Mouse (Mus musculus): ENCODE measurements around the gene Sult6b1. TPM values are rescaled to one million over a fixed set of nuclear protein-coding genes. Genes with fewer than 3 reads are reported as not detected.
A peak's percentile ranks its signal among the peaks of the same experiment; 100 is the strongest.

Gene Sult6b1
- polyA plus RNA-seq (2014; fragmentation: Nextera tagmentation; extraction: Ambion mirVana): 0.15 and 0.20 TPM in 2 replicates

DNA sequence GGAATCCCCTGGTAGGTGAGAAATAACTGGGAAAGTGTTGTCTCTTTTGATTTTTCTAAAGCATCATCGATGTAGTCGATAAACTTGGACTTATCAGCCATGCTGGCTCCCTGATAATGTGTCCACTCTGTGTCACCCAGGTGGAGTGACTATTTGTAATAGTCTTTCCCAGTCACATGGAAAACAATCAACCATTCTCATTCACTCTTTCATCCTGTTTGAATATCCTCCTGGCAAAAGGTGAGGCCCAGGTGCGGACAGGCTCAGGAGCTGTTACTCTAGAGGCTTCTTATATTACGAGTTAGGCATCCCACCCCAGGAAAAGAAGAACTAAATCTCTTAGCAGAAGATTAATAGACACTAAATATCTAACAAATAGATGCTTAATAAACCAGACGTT, at the start of gene Sult6b1:
Sult6b1 (minus strand) TSS at position 101 of the 400 bp plus-strand sequence.
- WGBS: 87% methylated on average over 5 of the region's 5 CpGs
- H3K27me3 ChIP-seq (replicated peaks; ENCODE audit: control insufficient read depth, insufficient read depth, low read length): no peaks in the 10 kb centered on the region
- H3K4me3 ChIP-seq (ENCODE audit: low read depth, low read length): no peak within 1 kb of the TSS
- no peak for ATAC-seq
- H3K9ac ChIP-seq (ENCODE audit: low read length): no peak within 1 kb of the TSS
- no peaks in the 10 kb centered on the region for H3K36me3 ChIP-seq (ENCODE audit: control insufficient read depth, insufficient read depth, low read length)
- H3K27ac ChIP-seq (ENCODE audit: low read depth, low read length): no peak within 1 kb of the TSS
- DNase-seq (ENCODE audit: low spot score): no peak
- no peaks in the 10 kb centered on the region for H3K4me1 ChIP-seq (ENCODE audit: control insufficient read depth, insufficient read depth, low read length)
- H3K4me2 ChIP-seq (ENCODE audit: low read length): no peak within 1 kb of the TSS
- H3K9me3 ChIP-seq (replicated peaks; ENCODE audit: control insufficient read depth, low read length): no peaks in the 10 kb centered on the region

DNA sequence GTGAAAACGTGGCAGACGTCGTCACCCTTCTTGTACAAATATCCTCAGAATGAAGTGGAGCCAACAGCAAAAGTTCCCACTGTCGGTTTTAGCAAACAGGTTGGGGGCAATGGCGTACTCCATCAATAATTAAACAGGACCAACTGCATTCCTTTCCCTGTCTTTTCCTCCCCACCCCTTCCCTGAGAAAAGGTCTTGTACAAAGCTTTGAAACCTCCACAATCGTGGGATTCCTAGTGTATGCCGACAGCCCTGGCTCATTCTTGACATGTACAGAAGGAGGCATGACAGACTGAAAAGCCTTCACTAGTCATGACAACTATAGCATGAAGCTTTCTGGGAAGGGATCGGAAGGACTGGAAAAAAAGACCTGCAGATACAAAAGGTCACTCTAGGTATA, 46.4 kb upstream of the Sult6b1 start:
- H3K36me3 ChIP-seq (ENCODE audit: control insufficient read depth, insufficient read depth, low read length): peaks cover 75% of the 10 kb centered on the region
- no peak overlapping the region for H3K4me3 ChIP-seq (ENCODE audit: low read depth, low read length)
- H3K9ac ChIP-seq (ENCODE audit: low read length): no peak overlapping the region
- H3K4me1 ChIP-seq (ENCODE audit: control insufficient read depth, insufficient read depth, low read length): no peaks in the 10 kb centered on the region
- H3K27me3 ChIP-seq (replicated peaks; ENCODE audit: control insufficient read depth, insufficient read depth, low read length): no peaks in the 10 kb centered on the region
- no peak for DNase-seq (ENCODE audit: low spot score)
- H3K27ac ChIP-seq (ENCODE audit: low read depth, low read length): no peak overlapping the region
- no peak for ATAC-seq
- no peak overlapping the region for H3K4me2 ChIP-seq (ENCODE audit: low read length)
- 92% methylated on average over 8 of the region's 8 CpGs for WGBS
- H3K9me3 ChIP-seq (replicated peaks; ENCODE audit: control insufficient read depth, low read length): no peaks in the 10 kb centered on the region

DNA sequence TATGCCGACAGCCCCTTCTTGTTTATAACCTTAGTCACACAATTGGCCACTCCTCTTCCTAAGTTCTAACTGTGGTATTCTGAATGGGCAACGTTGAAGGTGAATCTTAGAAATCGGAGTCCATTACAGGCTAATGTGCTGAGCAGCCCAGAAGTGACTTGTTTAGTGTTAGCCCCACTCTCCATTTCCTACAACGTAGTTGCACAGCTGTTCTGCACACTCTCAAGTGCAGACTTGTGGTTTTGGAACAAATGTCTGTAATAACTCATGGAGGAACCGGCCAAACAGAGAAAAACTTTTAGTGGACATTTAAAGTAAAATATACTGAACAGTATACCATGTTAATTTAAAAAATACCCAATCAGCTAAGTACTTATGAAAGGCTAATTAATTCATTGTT, 45.3 kb upstream of the Sult6b1 start:
- no peak overlapping the region for H3K27ac ChIP-seq (ENCODE audit: low read depth, low read length)
- no peak overlapping the region for H3K4me2 ChIP-seq (ENCODE audit: low read length)
- 92% methylated on average over 5 of the region's 5 CpGs for WGBS
- no peak overlapping the region for H3K9ac ChIP-seq (ENCODE audit: low read length)
- H3K27me3 ChIP-seq (replicated peaks; ENCODE audit: control insufficient read depth, insufficient read depth, low read length): no peaks in the 10 kb centered on the region
- peaks cover 77% of the 10 kb centered on the region for H3K36me3 ChIP-seq (ENCODE audit: control insufficient read depth, insufficient read depth, low read length)
- DNase-seq (ENCODE audit: low spot score) (no peak), ATAC-seq (no peak)
- H3K4me1 ChIP-seq (ENCODE audit: control insufficient read depth, insufficient read depth, low read length): no peaks in the 10 kb centered on the region
- H3K4me3 ChIP-seq (ENCODE audit: low read depth, low read length): no peak overlapping the region
- H3K9me3 ChIP-seq (replicated peaks; ENCODE audit: control insufficient read depth, low read length): no peaks in the 10 kb centered on the region

DNA sequence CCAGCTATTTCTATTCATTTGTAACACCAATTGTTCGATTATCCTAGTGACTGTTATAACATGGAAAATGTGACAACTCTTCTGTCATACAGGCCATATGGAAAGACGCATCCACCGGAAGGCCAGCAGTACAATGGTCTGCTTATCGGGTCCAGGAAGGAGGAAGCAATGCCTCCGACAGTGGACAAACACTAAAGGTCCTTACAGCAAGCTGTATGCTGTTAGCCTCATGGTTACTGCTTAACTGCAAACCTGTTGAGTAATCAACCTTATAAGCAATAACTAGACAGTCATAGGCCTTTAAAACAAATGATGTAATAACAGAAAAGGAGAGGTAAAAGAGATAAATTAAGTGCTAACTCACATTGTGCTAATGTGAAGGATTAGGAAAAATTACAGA, 44.4 kb upstream of the Sult6b1 start:
- ATAC-seq (no peak), DNase-seq (ENCODE audit: low spot score) (no peak)
- Histone ChIP-seq H3K4me2 (ENCODE audit: low read length) (no peak overlapping the region), H3K4me3 (ENCODE audit: low read depth, low read length) (no peak overlapping the region), H3K9me3 (replicated peaks; ENCODE audit: control insufficient read depth, low read length) (no peaks in the 10 kb centered on the region), H3K9ac (ENCODE audit: low read length) (no peak overlapping the region), H3K4me1 (ENCODE audit: control insufficient read depth, insufficient read depth, low read length) (no peaks in the 10 kb centered on the region), H3K36me3 (ENCODE audit: control insufficient read depth, insufficient read depth, low read length) (peaks cover 79% of the 10 kb centered on the region), H3K27me3 (replicated peaks; ENCODE audit: control insufficient read depth, insufficient read depth, low read length) (no peaks in the 10 kb centered on the region), H3K27ac (ENCODE audit: low read depth, low read length) (no peak overlapping the region)
- 94% methylated on average over 5 of the region's 5 CpGs for WGBS

DNA sequence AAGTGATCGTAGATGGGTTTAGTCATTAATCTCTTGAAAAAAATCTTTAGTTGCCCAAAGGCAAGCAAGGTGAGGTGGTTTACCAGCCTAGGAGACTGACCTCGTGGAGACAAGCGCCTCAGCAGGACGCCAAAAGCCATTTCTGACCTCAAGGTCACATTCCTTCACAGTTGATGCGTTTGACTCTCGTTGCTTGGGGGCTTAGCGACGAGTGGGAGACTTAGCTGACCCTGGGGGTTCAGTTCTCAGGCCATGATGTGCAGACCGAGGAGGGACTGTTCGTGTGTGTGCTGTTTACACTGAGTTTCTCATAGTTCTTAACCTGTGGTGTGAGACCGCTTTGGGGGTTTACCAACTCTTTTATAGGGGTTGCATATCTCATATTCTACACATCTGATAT, 35.8 kb upstream of the Sult6b1 start:
- H3K4me3 ChIP-seq (ENCODE audit: low read depth, low read length): no peak overlapping the region
- H3K27ac ChIP-seq (ENCODE audit: low read depth, low read length): no peak overlapping the region
- WGBS: 77% methylated on average over 11 of the region's 11 CpGs
- H3K9me3 ChIP-seq (replicated peaks; ENCODE audit: control insufficient read depth, low read length): no peaks in the 10 kb centered on the region
- ATAC-seq: no peak
- H3K9ac ChIP-seq (ENCODE audit: low read length): no peak overlapping the region
- no peak overlapping the region for H3K4me2 ChIP-seq (ENCODE audit: low read length)
- no peak for DNase-seq (ENCODE audit: low spot score)
- peaks cover 51% of the 10 kb centered on the region for H3K36me3 ChIP-seq (ENCODE audit: control insufficient read depth, insufficient read depth, low read length)
- no peaks in the 10 kb centered on the region for H3K27me3 ChIP-seq (replicated peaks; ENCODE audit: control insufficient read depth, insufficient read depth, low read length)
- peaks cover 3% of the 10 kb centered on the region; the same call in 1 of the 2 replicates for H3K4me1 ChIP-seq (ENCODE audit: control insufficient read depth, insufficient read depth, low read length)

DNA sequence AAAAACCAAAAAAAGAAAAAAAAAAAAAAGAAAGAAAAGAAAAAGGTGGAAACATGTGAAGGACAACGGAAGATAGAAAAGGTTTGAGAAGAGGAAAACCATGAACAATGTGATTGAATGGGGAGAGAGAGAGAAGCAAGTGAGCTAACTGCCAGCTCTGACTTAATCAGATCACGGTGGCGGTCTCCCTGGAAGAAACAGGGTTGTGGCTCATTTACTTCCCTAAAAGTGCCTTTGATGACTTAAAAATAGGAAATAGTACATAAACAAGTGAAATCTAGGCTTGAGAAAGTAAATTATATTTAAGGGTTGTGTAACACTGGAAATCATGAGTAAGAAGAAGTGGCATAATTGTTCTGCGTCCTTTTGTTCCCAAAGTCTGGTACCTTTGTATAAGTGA, 32.1 kb upstream of the Sult6b1 start:
- peaks cover 10% of the 10 kb centered on the region for H3K4me1 ChIP-seq (ENCODE audit: control insufficient read depth, insufficient read depth, low read length)
- peaks cover 42% of the 10 kb centered on the region for H3K36me3 ChIP-seq (ENCODE audit: control insufficient read depth, insufficient read depth, low read length)
- DNase-seq (ENCODE audit: low spot score): no peak
- no peak overlapping the region for H3K4me3 ChIP-seq (ENCODE audit: low read depth, low read length)
- WGBS: 88% methylated on average over 4 of the region's 4 CpGs
- no peaks in the 10 kb centered on the region for H3K27me3 ChIP-seq (replicated peaks; ENCODE audit: control insufficient read depth, insufficient read depth, low read length)
- no peak overlapping the region for H3K4me2 ChIP-seq (ENCODE audit: low read length)
- no peak overlapping the region for H3K27ac ChIP-seq (ENCODE audit: low read depth, low read length)
- no peaks in the 10 kb centered on the region for H3K9me3 ChIP-seq (replicated peaks; ENCODE audit: control insufficient read depth, low read length)
- no peak for ATAC-seq
- no peak overlapping the region for H3K9ac ChIP-seq (ENCODE audit: low read length)

DNA sequence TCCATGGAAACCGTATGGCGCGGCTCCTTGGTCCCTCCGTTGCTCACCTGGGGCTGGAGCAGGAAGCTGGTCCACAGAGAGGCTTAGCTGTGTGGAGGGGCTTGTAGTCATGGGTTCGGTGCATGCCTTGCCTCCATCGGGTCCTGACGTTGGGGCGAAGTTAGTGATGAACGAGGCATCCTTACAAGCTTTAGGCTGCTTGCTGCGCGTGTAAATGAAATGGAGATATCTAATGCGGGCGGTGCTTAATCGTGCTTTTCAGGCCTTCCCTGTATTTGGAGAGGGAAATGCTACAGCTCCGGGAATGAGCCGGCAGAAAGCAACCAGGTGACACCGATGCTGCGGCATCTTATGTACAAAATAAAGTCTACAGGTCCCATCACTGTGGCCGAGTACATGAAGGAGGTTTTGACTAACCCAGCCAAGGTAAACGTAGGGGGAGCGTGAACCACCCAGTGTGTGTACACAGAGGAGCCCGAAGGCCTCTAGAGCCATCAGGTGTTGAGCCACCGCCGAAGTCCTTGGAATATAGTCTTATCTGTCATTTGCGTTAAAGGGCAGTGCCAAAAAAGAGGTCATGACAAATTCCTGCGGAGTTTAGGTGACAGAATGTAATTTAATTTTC, 30.5 kb upstream of the Sult6b1 start:
- H3K4me3 ChIP-seq (ENCODE audit: low read depth, low read length): peak overlapping the region; percentile 60
- H3K36me3 ChIP-seq (ENCODE audit: control insufficient read depth, insufficient read depth, low read length): peaks cover 46% of the 10 kb centered on the region
- peak overlapping the region; percentile 71 for H3K4me2 ChIP-seq (ENCODE audit: low read length)
- DNase-seq (ENCODE audit: low spot score): no peak
- H3K27ac ChIP-seq (ENCODE audit: low read depth, low read length): peak overlapping the region; percentile 27; the same call in 1 of the 2 replicates
- no peaks in the 10 kb centered on the region for H3K9me3 ChIP-seq (replicated peaks; ENCODE audit: control insufficient read depth, low read length)
- H3K4me1 ChIP-seq (ENCODE audit: control insufficient read depth, insufficient read depth, low read length): peaks cover 10% of the 10 kb centered on the region
- peak overlapping the region; percentile 73 for H3K9ac ChIP-seq (ENCODE audit: low read length)
- WGBS: 8% methylated on average over 26 of the region's 26 CpGs
- no peaks in the 10 kb centered on the region for H3K27me3 ChIP-seq (replicated peaks; ENCODE audit: control insufficient read depth, insufficient read depth, low read length)
- ATAC-seq: peak; percentile 38

DNA sequence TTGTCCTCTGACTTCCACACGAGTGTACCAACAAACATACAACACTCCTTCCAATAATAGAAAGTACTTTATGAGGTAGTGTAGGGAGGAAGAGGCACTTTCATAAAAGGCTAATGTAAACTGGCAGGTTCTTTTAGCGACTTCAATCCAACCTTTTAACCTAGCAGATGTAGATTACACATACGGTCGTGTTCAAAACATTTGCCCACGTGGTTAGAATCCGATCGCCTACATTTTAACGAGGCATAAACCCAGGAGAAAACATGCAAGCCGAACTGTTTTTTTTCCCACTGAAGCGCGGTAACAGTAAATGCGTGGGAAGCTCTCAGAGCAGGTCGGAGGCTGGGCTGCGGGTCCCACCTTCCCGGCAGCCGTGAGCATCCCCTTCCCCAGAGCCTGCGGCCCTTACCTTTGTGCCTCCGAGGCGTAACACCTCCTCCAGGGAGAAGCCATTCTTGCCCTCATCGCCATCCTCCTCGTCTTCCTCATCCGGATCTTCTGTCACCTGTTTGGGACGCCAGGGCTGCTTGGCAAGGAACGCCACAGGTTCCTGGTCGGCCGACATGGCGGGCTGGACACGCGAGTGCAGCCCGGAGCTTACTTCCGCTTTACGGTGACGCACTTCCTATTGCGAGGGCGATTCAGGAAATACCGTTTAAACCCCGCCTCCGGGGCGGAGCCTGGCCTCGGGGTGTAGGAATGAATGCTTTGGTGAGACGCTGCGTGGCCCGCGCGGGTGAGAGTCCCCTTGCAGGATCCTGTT, 29.9 kb upstream of the Sult6b1 start, which contains the start of the genes Cebpz and Ndufaf7:
Cebpz (minus strand) TSS at position 601 of the 763 bp plus-strand sequence.
Ndufaf7 (plus strand) TSS at position 671 of the 763 bp plus-strand sequence.
- Histone ChIP-seq H3K9ac (ENCODE audit: low read length) (peak within 1 kb of the TSS; percentile 73), H3K4me3 (ENCODE audit: low read depth, low read length) (peak within 1 kb of the TSS; percentile 60), H3K27ac (ENCODE audit: low read depth, low read length) (peak within 1 kb of the TSS; percentile 27; the same call in 1 of the 2 replicates), H3K4me1 (ENCODE audit: control insufficient read depth, insufficient read depth, low read length) (peaks cover 10% of the 10 kb centered on the region), H3K9me3 (replicated peaks; ENCODE audit: control insufficient read depth, low read length) (no peaks in the 10 kb centered on the region), H3K4me2 (ENCODE audit: low read length) (peak within 1 kb of the TSS; percentile 71), H3K27me3 (replicated peaks; ENCODE audit: control insufficient read depth, insufficient read depth, low read length) (no peaks in the 10 kb centered on the region), H3K36me3 (ENCODE audit: control insufficient read depth, insufficient read depth, low read length) (peaks cover 45% of the 10 kb centered on the region)
- WGBS: under 1% methylated on average over 45 of the region's 45 CpGs
- DNase-seq (ENCODE audit: low spot score): peak; percentile 99
- peak; percentile 100 for ATAC-seq

DNA sequence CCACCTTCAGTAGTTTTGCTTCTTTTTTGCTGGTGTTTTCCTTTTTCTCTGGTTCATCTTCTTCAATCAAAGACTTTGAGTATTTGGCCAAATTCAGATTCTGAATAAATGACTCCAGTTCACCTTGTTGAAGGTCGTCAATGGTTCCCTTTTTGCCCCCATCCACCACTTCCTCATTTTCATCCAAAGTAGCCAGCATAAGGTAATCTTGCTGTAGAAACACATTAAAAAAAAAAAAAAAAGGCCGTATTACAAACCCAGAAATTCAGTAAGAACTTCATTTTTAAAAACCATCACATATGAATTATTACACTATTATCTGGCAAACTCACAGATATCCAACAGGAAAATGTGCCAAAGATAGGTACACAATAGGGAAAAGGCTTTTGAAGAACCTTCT, 29.1 kb upstream of the Sult6b1 start:
- 87% methylated on average over 2 of the region's 2 CpGs for WGBS
- ATAC-seq (no peak), DNase-seq (ENCODE audit: low spot score) (no peak)
- Histone ChIP-seq H3K4me3 (ENCODE audit: low read depth, low read length) (peak overlapping the region; percentile 60), H3K4me1 (ENCODE audit: control insufficient read depth, insufficient read depth, low read length) (peaks cover 10% of the 10 kb centered on the region), H3K9me3 (replicated peaks; ENCODE audit: control insufficient read depth, low read length) (no peaks in the 10 kb centered on the region), H3K9ac (ENCODE audit: low read length) (peak overlapping the region; percentile 73), H3K4me2 (ENCODE audit: low read length) (peak overlapping the region; percentile 71), H3K36me3 (ENCODE audit: control insufficient read depth, insufficient read depth, low read length) (peaks cover 48% of the 10 kb centered on the region), H3K27ac (ENCODE audit: low read depth, low read length) (no peak overlapping the region), H3K27me3 (replicated peaks; ENCODE audit: control insufficient read depth, insufficient read depth, low read length) (no peaks in the 10 kb centered on the region)
